Mouse (Mus musculus): ENCODE data around the gene Wnk2. TPM values are rescaled to one million over a fixed set of nuclear protein-coding genes. Genes with fewer than 3 reads are reported as not detected.

Wnk2 gene
- polyA plus RNA-seq, 1 experiment from 2014 or later, result 1.6 TPM

GRCm38 (mm10) chr13:49154028-49154427 is 6.2 kb upstream of the Wnk2 start:
- TF ChIP-seq EP300 (optimal IDR thresholded peaks at IDR 0.05) (no peak), CTCF (IDR thresholded peaks at IDR 0.05; ENCODE audit: low read depth) (no peak)
- no peak overlapping the region for H3K27ac ChIP-seq (replicated peaks)
- 55% methylated on average over 10 of the region's 10 CpGs for WGBS

GRCm38 (mm10) chr13:49148687-49149086 is 873 bp upstream of the Wnk2 start:
- H3K27me3 ChIP-seq (ENCODE audit: control insufficient read depth, insufficient read depth, low read length), result no peaks in the 10 kb centered on the region
- TF ChIP-seq CTCF (IDR thresholded peaks at IDR 0.05; ENCODE audit: low read depth) (no peak), EP300 (optimal IDR thresholded peaks at IDR 0.05) (no peak)
- no peak overlapping the region for H3K9ac ChIP-seq (ENCODE audit: low read length)
- WGBS, result 90% methylated on average over 4 of the region's 4 CpGs
- H3K4me3 ChIP-seq (ENCODE audit: low read depth, low read length), result no peak overlapping the region
- H3K9me3 ChIP-seq (ENCODE audit: control insufficient read depth, low read length), result peaks cover 2% of the 10 kb centered on the region; the same call in 1 of the 2 replicates
- H3K27ac ChIP-seq (replicated peaks), result no peak overlapping the region
- no peaks in the 10 kb centered on the region; the same call in 1 of the 2 replicates for H3K4me1 ChIP-seq (replicated peaks; ENCODE audit: control insufficient read depth, insufficient read depth)
- H3K36me3 ChIP-seq (ENCODE audit: control insufficient read depth, insufficient read depth, low read length), result no peaks in the 10 kb centered on the region
- no peak overlapping the region for H3K4me2 ChIP-seq (replicated peaks; ENCODE audit: low read depth)
- ATAC-seq (ENCODE audit: low FRiP score, low TSS enrichment), result no peak
- no peak for DNase-seq (ENCODE audit: low spot score)

More at GRCm38 (mm10) chr13:49154028-49154427, 6.2 kb upstream of the Wnk2 start:
- ATAC-seq (ENCODE audit: low FRiP score, low TSS enrichment) (no peak), DNase-seq (ENCODE audit: low spot score) (no peak)
- Histone ChIP-seq H3K4me1 (replicated peaks; ENCODE audit: control insufficient read depth, insufficient read depth) (no peaks in the 10 kb centered on the region), H3K4me3 (ENCODE audit: low read depth, low read length) (no peak overlapping the region), H3K9me3 (ENCODE audit: control insufficient read depth, low read length) (no peaks in the 10 kb centered on the region), H3K9ac (ENCODE audit: low read length) (no peak overlapping the region), H3K27me3 (ENCODE audit: control insufficient read depth, insufficient read depth, low read length) (no peaks in the 10 kb centered on the region), H3K4me2 (replicated peaks; ENCODE audit: low read depth) (no peak overlapping the region), H3K36me3 (ENCODE audit: control insufficient read depth, insufficient read depth, low read length) (no peaks in the 10 kb centered on the region)

GRCm38 (mm10) chr13:49147007-49147857 is 582 bp downstream of the Wnk2 start:
- peak; percentile 21; the same call in 1 of the 2 replicates for TF ChIP-seq CTCF (IDR thresholded peaks at IDR 0.05; ENCODE audit: low read depth)
- TF ChIP-seq EP300 (optimal IDR thresholded peaks at IDR 0.05), result no peak
- DNase-seq (ENCODE audit: low spot score), result peak; percentile 48
- peak; percentile 71 for ATAC-seq (ENCODE audit: low FRiP score, low TSS enrichment)
- under 1% methylated on average over 45 of the region's 98 CpGs for WGBS
- no peaks in the 10 kb centered on the region for H3K27me3 ChIP-seq (ENCODE audit: control insufficient read depth, insufficient read depth, low read length)
- H3K4me1 ChIP-seq (replicated peaks; ENCODE audit: control insufficient read depth, insufficient read depth), result no peaks in the 10 kb centered on the region; the same call in 1 of the 2 replicates
- no peaks in the 10 kb centered on the region for H3K36me3 ChIP-seq (ENCODE audit: control insufficient read depth, insufficient read depth, low read length)
- peak overlapping the region; percentile 100 for H3K4me2 ChIP-seq (replicated peaks; ENCODE audit: low read depth)
- peaks cover 2% of the 10 kb centered on the region; the same call in 1 of the 2 replicates for H3K9me3 ChIP-seq (ENCODE audit: control insufficient read depth, low read length)
- peak overlapping the region; percentile 68 for H3K9ac ChIP-seq (ENCODE audit: low read length)
- H3K4me3 ChIP-seq (ENCODE audit: low read depth, low read length), result peak overlapping the region; percentile 71
- H3K27ac ChIP-seq (replicated peaks), result peak overlapping the region; percentile 35

- H3K4me3 ChIP-seq (ENCODE audit: low read depth, low read length), result peak overlapping the region; percentile 71
- H3K9ac ChIP-seq (ENCODE audit: low read length), result peak overlapping the region; percentile 68
- ATAC-seq (ENCODE audit: low FRiP score, low TSS enrichment), result no peak
- peaks cover 2% of the 10 kb centered on the region; the same call in 1 of the 2 replicates for H3K9me3 ChIP-seq (ENCODE audit: control insufficient read depth, low read length)
- H3K4me1 ChIP-seq (replicated peaks; ENCODE audit: control insufficient read depth, insufficient read depth), result no peaks in the 10 kb centered on the region; the same call in 1 of the 2 replicates
- no peak for DNase-seq (ENCODE audit: low spot score)
- peak overlapping the region; percentile 100 for H3K4me2 ChIP-seq (replicated peaks; ENCODE audit: low read depth)
- no peaks in the 10 kb centered on the region for H3K27me3 ChIP-seq (ENCODE audit: control insufficient read depth, insufficient read depth, low read length)
- no peaks in the 10 kb centered on the region for H3K36me3 ChIP-seq (ENCODE audit: control insufficient read depth, insufficient read depth, low read length)
- H3K27ac ChIP-seq (replicated peaks), result no peak overlapping the region
- WGBS, result 1% methylated on average over 31 of the region's 44 CpGs
- TF ChIP-seq CTCF (IDR thresholded peaks at IDR 0.05; ENCODE audit: low read depth), result no peak
- no peak for TF ChIP-seq EP300 (optimal IDR thresholded peaks at IDR 0.05)
Measured at GRCm38 (mm10) chr13:49146698-49147006, 1.2 kb downstream of the Wnk2 start.

- H3K27me3 ChIP-seq (ENCODE audit: control insufficient read depth, insufficient read depth, low read length), result no peaks in the 10 kb centered on the region
- no peak for DNase-seq (ENCODE audit: low spot score)
- H3K4me2 ChIP-seq (replicated peaks; ENCODE audit: low read depth), result peak overlapping the region; percentile 100
- no peak for ATAC-seq (ENCODE audit: low FRiP score, low TSS enrichment)
- H3K27ac ChIP-seq (replicated peaks), result no peak overlapping the region
- no peaks in the 10 kb centered on the region; the same call in 1 of the 2 replicates for H3K4me1 ChIP-seq (replicated peaks; ENCODE audit: control insufficient read depth, insufficient read depth)
- H3K36me3 ChIP-seq (ENCODE audit: control insufficient read depth, insufficient read depth, low read length), result no peaks in the 10 kb centered on the region
- H3K9me3 ChIP-seq (ENCODE audit: control insufficient read depth, low read length), result peaks cover 2% of the 10 kb centered on the region; the same call in 1 of the 2 replicates
- peak overlapping the region; percentile 71 for H3K4me3 ChIP-seq (ENCODE audit: low read depth, low read length)
- 26% methylated on average over 17 of the region's 17 CpGs for WGBS
- TF ChIP-seq CTCF (IDR thresholded peaks at IDR 0.05; ENCODE audit: low read depth), result no peak
- no peak for TF ChIP-seq EP300 (optimal IDR thresholded peaks at IDR 0.05)
- peak overlapping the region; percentile 68 for H3K9ac ChIP-seq (ENCODE audit: low read length)
Measured at GRCm38 (mm10) chr13:49146040-49146697, 1.6 kb downstream of the Wnk2 start.

Data from stomach, postnatal 0 days (tissue).